Mouse (Mus musculus): ENCODE results near the gene Dazl.

Gene Dazl

GRCm38 (mm10) chr17:50293241-50293731 is at the start of gene Dazl:
TSS of gene Dazl (minus strand) at chr17:50293636.
- DNase-seq (ENCODE audit: low read depth, low spot score): no peak

- no peak for DNase-seq (ENCODE audit: low read depth, low spot score)
These were observed 48.6 kb upstream of the Dazl start for GRCm38 (mm10) chr17:50341850-50342544.

- no peak for DNase-seq (ENCODE audit: low read depth, low spot score)
These were observed 45.5 kb upstream of the Dazl start for GRCm38 (mm10) chr17:50338901-50339300.

- no peak for DNase-seq (ENCODE audit: low read depth, low spot score)
These were observed 42.3 kb upstream of the Dazl start for GRCm38 (mm10) chr17:50335776-50336175.

DNA sequence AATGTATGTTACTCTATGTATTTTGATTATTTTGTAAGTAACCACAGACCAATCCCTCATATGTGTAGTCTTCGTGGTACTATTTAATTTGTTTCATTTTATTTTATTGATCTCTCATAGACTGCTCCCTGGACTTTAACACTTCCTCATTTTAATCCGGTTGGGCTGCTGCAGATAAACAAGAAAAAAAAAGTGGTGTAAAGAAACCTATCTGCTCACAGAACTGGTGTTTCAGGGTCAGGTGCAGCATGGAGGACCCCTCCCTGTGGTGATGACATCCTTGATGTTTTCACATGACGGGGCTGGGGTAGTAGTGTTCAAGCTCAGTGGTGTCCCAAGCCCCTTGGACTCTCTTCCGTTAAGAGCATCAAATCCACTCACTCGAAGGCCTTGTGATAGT is 41.3 kb upstream of the Dazl start:
- no peak for DNase-seq (ENCODE audit: low read depth, low spot score)

DNA sequence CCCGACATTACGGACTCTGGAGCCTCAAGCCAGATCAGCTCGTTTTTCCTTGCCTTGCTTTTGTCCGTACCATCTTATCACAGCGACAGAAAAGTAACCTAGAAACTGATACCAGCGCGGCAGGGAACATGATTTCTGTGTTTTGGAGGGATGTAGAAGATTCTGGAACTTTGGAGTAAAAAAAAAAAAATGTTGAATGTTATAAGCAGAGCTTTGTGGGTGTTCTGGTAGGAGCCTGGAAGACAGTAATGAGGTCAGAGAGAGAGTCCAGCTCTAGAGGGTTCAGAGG is 38.5 kb upstream of the Dazl start:
- no peak for DNase-seq (ENCODE audit: low read depth, low spot score)

DNA sequence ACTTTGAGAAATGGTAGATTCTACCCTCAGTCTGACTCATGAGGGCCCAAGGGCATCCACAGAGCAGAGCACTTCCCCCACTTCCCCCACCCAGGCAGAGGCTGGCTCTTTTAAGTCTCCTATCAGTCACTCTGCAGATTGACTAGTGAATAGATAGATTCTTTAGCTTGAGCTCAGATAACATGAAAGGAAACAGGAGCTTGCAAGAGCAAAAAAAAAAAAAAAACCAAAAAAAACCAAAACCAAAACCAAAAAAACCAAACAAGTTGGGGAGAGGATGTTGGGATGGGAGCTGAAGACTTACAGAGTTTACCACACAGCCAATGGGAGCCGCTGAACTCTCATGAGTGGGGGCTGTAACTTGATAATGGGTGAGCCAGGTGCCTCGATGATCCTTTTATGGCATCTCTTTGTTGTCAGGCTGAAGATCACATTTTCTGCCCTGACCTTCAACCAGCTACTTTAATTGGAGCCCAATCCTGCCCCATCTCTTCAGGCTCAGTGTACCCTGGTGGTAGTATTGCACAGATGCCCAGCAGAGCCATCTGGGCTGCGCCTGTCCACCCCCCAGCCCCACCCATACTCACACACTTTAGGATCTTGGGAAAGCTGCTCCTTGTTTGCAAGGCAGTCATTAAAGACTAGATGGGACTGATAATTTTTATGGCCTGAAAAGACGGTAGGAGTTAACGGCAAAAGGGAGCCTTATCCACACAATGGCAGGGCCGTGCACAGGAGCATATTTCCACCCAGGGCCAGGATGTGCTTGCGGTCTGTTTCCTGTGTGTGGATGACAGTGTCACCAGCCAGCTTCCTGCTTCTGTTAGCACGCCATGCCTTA is 38.0 kb upstream of the Dazl start:
- DNase-seq (ENCODE audit: low read depth, low spot score): no peak

DNA sequence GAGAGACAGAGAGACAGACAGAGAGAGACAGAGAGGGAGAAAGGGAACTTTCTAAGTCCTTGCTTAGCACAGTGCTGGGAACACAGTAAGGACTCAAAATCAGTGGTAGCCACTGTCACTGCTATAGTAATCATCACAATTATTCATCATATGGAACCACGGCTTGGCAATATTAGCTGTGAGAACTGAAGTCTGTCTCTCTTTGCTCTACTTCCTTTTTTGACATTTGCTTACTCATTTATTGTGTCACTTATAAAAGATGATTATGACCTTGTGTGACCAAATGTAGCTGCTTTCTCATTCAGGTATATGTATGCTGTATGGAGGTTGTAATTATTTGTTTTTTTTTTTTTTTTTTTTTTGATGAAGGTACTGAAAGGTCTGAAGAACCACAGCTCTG is 36.8 kb upstream of the Dazl start:
- no peak for DNase-seq (ENCODE audit: low read depth, low spot score)

GRCm38 (mm10) chr17:50324658-50325057 is 31.2 kb upstream of the Dazl start:
- DNase-seq (ENCODE audit: low read depth, low spot score): no peak

- DNase-seq (ENCODE audit: low read depth, low spot score): no peak
These were observed 25.4 kb upstream of the Dazl start for GRCm38 (mm10) chr17:50318810-50319209.

DNA sequence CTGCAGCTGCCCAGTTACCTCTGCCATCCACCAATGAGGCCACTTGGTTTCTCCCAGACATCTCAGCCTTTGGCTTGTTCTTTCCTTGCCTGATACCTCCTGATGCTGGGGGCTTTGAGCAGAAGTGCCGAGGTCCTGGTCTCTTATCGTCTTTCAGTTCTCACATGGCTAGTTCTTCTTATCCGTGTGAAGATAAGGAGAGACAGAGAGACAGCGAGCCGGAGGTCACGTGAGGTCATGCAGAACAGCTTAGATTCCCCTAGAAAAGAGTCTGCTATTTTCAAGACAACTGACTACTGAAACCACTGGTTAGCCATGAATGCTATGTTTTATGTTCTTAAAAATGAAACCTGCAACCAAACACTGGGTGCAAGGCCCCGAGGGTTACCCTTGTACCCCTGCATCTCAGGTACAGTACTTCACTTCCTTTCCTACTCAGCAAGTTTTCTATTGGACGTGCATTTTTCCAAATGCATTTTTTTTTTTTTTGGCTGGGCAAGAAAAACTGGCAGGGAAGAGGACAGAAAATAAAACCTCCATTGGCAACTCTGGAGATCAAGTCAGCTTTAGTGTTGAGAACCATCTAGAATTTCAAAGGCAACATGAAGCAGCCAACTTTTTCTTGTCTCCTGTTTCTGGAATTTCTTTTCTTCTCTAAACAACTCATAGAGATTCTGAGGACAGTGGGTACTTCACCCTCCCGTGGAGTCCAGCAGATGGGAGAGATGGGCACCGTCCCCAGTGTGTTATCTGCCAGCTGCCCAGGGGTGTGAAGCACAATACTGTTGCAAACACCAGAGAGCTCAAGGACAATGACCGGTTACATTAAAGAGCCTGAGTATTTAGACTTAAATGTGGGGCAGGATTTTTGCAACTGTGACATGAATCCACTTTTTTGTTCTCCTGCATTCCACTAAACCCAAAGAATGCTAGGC is 23.0 kb upstream of the Dazl start:
- no peak for DNase-seq (ENCODE audit: low read depth, low spot score)

- DNase-seq (ENCODE audit: low read depth, low spot score): no peak
These were observed 16.8 kb upstream of the Dazl start for GRCm38 (mm10) chr17:50310148-50310802.

GRCm38 (mm10) chr17:50309512-50310072 is 16.2 kb upstream of the Dazl start:
- DNase-seq (ENCODE audit: low read depth, low spot score): no peak

DNA sequence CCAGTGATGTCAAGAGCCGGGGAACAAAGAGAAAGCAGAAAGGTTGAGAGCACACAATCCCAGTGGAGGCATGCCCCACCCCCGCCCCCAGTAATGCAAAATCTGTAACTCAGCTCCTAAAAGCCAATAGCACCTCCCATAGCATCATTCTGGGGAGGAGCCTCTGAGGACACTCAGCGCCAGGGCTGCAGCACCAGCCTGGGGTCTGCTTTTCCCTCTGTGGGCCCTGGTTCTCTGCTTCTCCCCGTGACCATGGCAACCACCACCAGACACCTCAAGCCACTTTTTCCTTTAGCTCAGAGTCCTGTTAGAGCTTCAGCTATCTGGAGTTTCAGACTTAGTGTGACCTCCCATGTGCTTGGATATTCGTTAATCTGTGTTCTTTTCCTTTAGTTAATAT is 15.4 kb upstream of the Dazl start:
- no peak for DNase-seq (ENCODE audit: low read depth, low spot score)

DNA sequence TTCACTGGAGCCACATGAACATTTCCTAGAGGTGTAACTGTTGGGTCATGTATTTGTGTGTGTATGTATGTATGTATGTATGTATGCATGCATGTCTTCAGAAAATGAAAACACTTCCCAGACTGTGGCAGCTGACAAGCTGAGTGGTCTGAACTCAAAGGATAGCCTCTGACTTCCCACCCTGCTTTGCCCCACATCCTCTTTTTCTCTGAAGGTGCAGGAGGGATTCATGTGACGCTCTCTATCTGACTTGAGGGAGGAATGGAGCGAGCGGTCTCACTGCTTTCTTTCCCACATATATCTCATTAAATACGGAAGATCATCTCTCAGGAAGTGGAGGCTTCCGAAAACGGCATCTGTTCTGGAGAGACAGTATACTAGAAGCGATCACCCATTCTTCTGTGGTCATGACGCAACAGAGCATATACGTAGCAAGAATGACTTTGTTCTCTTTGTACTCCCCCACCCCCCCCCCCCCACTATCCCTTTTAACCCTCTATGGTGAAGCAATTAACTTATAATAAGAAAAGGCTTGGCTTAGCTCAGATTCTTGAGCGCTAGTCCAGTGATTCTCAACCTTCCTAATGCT is 14.7 kb upstream of the Dazl start:
- no peak for DNase-seq (ENCODE audit: low read depth, low spot score)

DNA sequence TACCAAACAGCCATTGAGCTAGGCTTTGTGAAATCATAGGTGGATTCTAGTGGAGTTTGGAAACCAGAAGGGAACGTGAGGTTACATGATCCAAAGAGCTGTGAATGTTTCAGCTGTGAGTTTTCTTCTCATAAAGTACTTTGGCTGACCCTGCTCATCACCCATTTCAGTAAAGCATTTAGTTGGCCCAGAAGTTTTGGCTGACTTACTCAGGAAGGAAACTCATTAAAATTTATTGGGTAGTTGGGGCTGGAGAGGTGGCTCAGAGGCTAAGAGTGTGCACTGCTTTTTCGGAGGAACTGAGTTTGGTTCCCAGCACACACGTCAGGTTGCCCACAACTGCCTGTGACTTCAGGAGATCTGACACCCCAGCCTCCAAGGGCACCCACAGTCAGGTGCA is 9.4 kb upstream of the Dazl start:
- no peak for DNase-seq (ENCODE audit: low read depth, low spot score)

- DNase-seq (ENCODE audit: low read depth, low spot score): no peak
These were observed 6.9 kb upstream of the Dazl start for GRCm38 (mm10) chr17:50300171-50300841.

DNA sequence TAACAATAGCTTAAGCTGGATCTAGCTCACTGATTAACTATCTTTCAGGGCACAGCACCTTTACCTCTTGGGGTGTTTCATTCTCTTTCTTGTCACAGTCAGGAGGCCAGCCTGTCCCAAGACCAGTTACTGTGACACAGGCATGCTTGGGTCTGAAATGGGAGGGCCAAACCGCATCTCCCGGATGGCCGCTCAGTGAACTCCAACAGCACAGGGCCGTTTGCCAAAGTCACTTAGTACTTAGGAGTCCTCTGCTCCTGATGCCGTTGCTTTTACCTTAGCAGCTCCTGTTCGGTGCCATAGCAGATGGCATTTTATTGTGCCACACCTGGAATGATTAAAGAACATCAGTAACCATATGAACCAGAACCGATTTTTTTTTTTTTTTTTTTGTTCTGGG is 5.4 kb upstream of the Dazl start:
- DNase-seq (ENCODE audit: low read depth, low spot score): no peak

DNA sequence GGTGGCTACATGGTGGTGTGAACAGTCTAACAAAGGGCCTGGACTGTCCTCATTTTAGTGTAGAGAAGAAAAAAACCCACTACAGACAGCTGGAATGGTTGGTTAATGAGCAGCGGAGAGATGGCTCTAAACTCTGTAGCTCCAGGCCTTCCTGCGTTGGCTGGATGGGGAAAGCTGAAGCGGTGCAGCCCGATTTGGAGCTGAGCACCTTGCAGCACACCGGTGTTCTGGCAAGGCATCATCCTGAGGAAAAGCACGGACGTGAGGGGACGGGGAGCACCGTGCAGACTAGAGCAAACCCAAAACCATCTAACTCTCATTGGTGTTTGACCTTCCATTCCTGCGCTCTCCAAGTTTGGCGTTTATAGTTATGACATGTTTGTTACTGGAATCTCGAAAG is 1.3 kb upstream of the Dazl start:
- DNase-seq (ENCODE audit: low read depth, low spot score): no peak

- DNase-seq (ENCODE audit: low read depth, low spot score): peak; percentile 87
These were observed 720 bp downstream of the Dazl start for GRCm38 (mm10) chr17:50292661-50293171.

Data from embryo, embryonic 11.5 days (tissue).